Mouse (Mus musculus): ENCODE results near the gene Ddx39b. TPM values are rescaled to one million over a fixed set of nuclear protein-coding genes. Genes with fewer than 3 reads are reported as not detected.
A peak's percentile ranks its signal among the peaks of the same experiment; 100 is the strongest.
"Not testable (repeated sequence)": the region's sequence is repeated elsewhere in the genome, so short reads cannot be mapped to it uniquely, and the experiment has no call there.

Gene Ddx39b
- total and polyA plus RNA-seq, 3 experiments, result 206 to 787 (median 581) TPM

- DNase-seq (ENCODE audit: low read depth, low spot score), result peak; percentile 47
- Histone ChIP-seq H3K36me3 (ENCODE audit: control insufficient read depth in 1 of 2, insufficient read depth in 2 of 2, low read length in 2 of 2) (peaks cover 6 to 13% of the 10 kb centered on the region in 2 experiments), H3K79me2 (ENCODE audit: control insufficient read depth, insufficient read depth, low read length, poor library complexity) (peaks cover 26% of the 10 kb centered on the region), H3K4me1 (ENCODE audit: control insufficient read depth in 1 of 2, insufficient read depth in 2 of 2, low read length in 2 of 2) (peaks cover 0 to 9% of the 10 kb centered on the region in 2 experiments; a peak in 2 of 4 replicates), H3K4me3 (ENCODE audit: control insufficient read depth in 1 of 2, insufficient read depth in 1 of 2, low read depth in 2 of 2, low read length in 2 of 2) (peak within 1 kb of the TSS; percentile 64 to 94), H3K9ac (ENCODE audit: control insufficient read depth, low read depth, low read length, poor library complexity, severe bottlenecking) (peak within 1 kb of the TSS; percentile 94), H3K27ac (ENCODE audit: control insufficient read depth, low read depth, low read length) (peak within 1 kb of the TSS; percentile 98), H3K27me3 (ENCODE audit: control insufficient read depth in 1 of 2, insufficient read depth in 2 of 2, low read length in 2 of 2) (no peaks in the 10 kb centered on the region), H3K9me3 (replicated peaks; ENCODE audit: insufficient read depth, low read length) (no peaks in the 10 kb centered on the region)
- no peak for TF ChIP-seq ZC3H11A (IDR thresholded peaks at IDR 0.05; ENCODE audit: low read depth, low read length)
- no peak for TF ChIP-seq USF2 (IDR thresholded peaks at IDR 0.05; ENCODE audit: borderline replicate concordance in 1 of 2, insufficient read depth in 1 of 2, low read depth in 1 of 2, low read length in 2 of 2)
Measured at GRCm38 (mm10) chr17:35233114-35233980, 8.2 kb upstream of the Ddx39b start, which contains the start of gene Atp6v1g2. TSS of gene Atp6v1g2 (plus strand) at chr17:35233660.

GRCm38 (mm10) chr17:35234090-35234489 is 7.5 kb upstream of the Ddx39b start:
- Histone ChIP-seq H3K36me3 (ENCODE audit: control insufficient read depth in 1 of 2, insufficient read depth in 2 of 2, low read length in 2 of 2) (peaks cover 6 to 12% of the 10 kb centered on the region in 2 experiments), H3K79me2 (ENCODE audit: control insufficient read depth, insufficient read depth, low read length, poor library complexity) (peaks cover 26% of the 10 kb centered on the region), H3K4me3 (ENCODE audit: control insufficient read depth in 1 of 2, insufficient read depth in 1 of 2, low read depth in 2 of 2, low read length in 2 of 2) (peak overlapping the region; percentile 64 to 94), H3K9ac (ENCODE audit: control insufficient read depth, low read depth, low read length, poor library complexity, severe bottlenecking) (peak overlapping the region; percentile 12; the same call in 1 of the 2 replicates)
- H3K9me3 ChIP-seq (replicated peaks; ENCODE audit: insufficient read depth, low read length); H3K27ac ChIP-seq (ENCODE audit: control insufficient read depth, low read depth, low read length); DNase-seq (ENCODE audit: low read depth, low spot score); H3K27me3 ChIP-seq (ENCODE audit: control insufficient read depth in 1 of 2, insufficient read depth in 2 of 2, low read length in 2 of 2); H3K4me1 ChIP-seq (ENCODE audit: control insufficient read depth in 1 of 2, insufficient read depth in 2 of 2, low read length in 2 of 2): not testable (repeated sequence)

- Histone ChIP-seq H3K4me1 (ENCODE audit: control insufficient read depth in 1 of 2, insufficient read depth in 2 of 2, low read length in 2 of 2) (peaks cover 0 to 9% of the 10 kb centered on the region in 2 experiments; a peak in 2 of 4 replicates), H3K79me2 (ENCODE audit: control insufficient read depth, insufficient read depth, low read length, poor library complexity) (peaks cover 26% of the 10 kb centered on the region), H3K9me3 (replicated peaks; ENCODE audit: insufficient read depth, low read length) (no peaks in the 10 kb centered on the region), H3K27ac (ENCODE audit: control insufficient read depth, low read depth, low read length) (peak overlapping the region; percentile 98), H3K4me3 (ENCODE audit: control insufficient read depth in 1 of 2, insufficient read depth in 1 of 2, low read depth in 2 of 2, low read length in 2 of 2) (peak overlapping the region; percentile 64 to 94), H3K27me3 (ENCODE audit: control insufficient read depth in 1 of 2, insufficient read depth in 2 of 2, low read length in 2 of 2) (no peaks in the 10 kb centered on the region), H3K36me3 (ENCODE audit: control insufficient read depth in 1 of 2, insufficient read depth in 2 of 2, low read length in 2 of 2) (peaks cover 6% of the 10 kb centered on the region in 2 experiments; a peak in 3 of 4 replicates), H3K9ac (ENCODE audit: control insufficient read depth, low read depth, low read length, poor library complexity, severe bottlenecking) (peak overlapping the region; percentile 94)
- peak; percentile 70 for DNase-seq (ENCODE audit: low read depth, low spot score)
- TF ChIP-seq NRF1 (IDR thresholded peaks at IDR 0.05; ENCODE audit: insufficient read depth, low read depth, low read length, poor library complexity, severe bottlenecking) (no peak), POLR2A (IDR thresholded peaks at IDR 0.05; ENCODE audit: control insufficient read depth in 1 of 2, insufficient read depth in 1 of 2, low read depth in 1 of 2, low read length in 2 of 2, poor library complexity in 1 of 2) (peak; percentile 15 to 66; a peak in 2 of 4 replicates), SIN3A (IDR thresholded peaks at IDR 0.05; ENCODE audit: low read length) (no peak), BHLHE40 (IDR thresholded peaks at IDR 0.05; ENCODE audit: borderline replicate concordance, low read depth, low read length) (no peak), MYB (IDR thresholded peaks at IDR 0.05; ENCODE audit: low read depth, low read length) (no peak), RCOR1 (IDR thresholded peaks at IDR 0.05; ENCODE audit: low read depth, low read length) (no peak), JUND (IDR thresholded peaks at IDR 0.05; ENCODE audit: low read depth, low read length) (no peak), ELF1 (IDR thresholded peaks at IDR 0.05; ENCODE audit: low read depth, low read length) (no peak), E2F4 (IDR thresholded peaks at IDR 0.05; ENCODE audit: borderline replicate concordance, low read depth, low read length) (no peak), ETS1 (IDR thresholded peaks at IDR 0.05; ENCODE audit: low read depth, low read length) (0 out of 2 replicates have a peak, but pooled peaks have one; percentile 19), ZC3H11A (IDR thresholded peaks at IDR 0.05; ENCODE audit: low read depth, low read length) (no peak)
Measured at GRCm38 (mm10) chr17:35234903-35235302, 6.6 kb upstream of the Ddx39b start.
